Mouse (Mus musculus): Measurements from ENCODE around the gene Slc16a10. TPM values are rescaled to one million over a fixed set of nuclear protein-coding genes. Genes with fewer than 3 reads are reported as not detected.
A peak's percentile ranks its signal among the peaks of the same experiment; 100 is the strongest.

Gene Slc16a10
- polyA plus RNA-seq (2011; ENCODE audit: insufficient read depth, insufficient read length, low read depth, missing spikeins): 4.7 and 5.4 TPM in 2 replicates

GRCm38 (mm10) chr10:40141864-40142523 lies at the start of gene Slc16a10:
TSS of gene Slc16a10 (minus strand) at chr10:40142258.
- H3K27me3 ChIP-seq (ENCODE audit: control insufficient read depth, insufficient read depth, low read length, poor library complexity, severe bottlenecking): no peaks in the 10 kb centered on the region
- peak within 1 kb of the TSS; percentile 66 for H3K4me3 ChIP-seq (ENCODE audit: low read depth, low read length)
- peak within 1 kb of the TSS; percentile 53 for H3K9ac ChIP-seq (ENCODE audit: low read depth, poor library complexity, severe bottlenecking)
- no peaks in the 10 kb centered on the region for H3K9me3 ChIP-seq (replicated peaks; ENCODE audit: control insufficient read depth, insufficient read depth, low read length, poor library complexity, severe bottlenecking)
- peak; percentile 12 for TF ChIP-seq POLR2A (IDR thresholded peaks at IDR 0.05; ENCODE audit: insufficient read depth, low read length)
- TF ChIP-seq CTCF (IDR thresholded peaks at IDR 0.05; ENCODE audit: low read depth, low read length): no peak
- no peak for TF ChIP-seq EP300 (IDR thresholded peaks at IDR 0.05; ENCODE audit: insufficient read depth, low read depth, low read length)
- H3K4me1 ChIP-seq (ENCODE audit: control insufficient read depth, insufficient read depth, low read length): no peaks in the 10 kb centered on the region
- no peak within 1 kb of the TSS for H3K27ac ChIP-seq (ENCODE audit: insufficient read depth, low read length)
- no peaks in the 10 kb centered on the region for H3K36me3 ChIP-seq (ENCODE audit: control insufficient read depth, insufficient read depth, low read length, poor library complexity, severe bottlenecking)

GRCm38 (mm10) chr10:40191338-40191979 lies 49.4 kb upstream of the Slc16a10 start:
- H3K27ac ChIP-seq (ENCODE audit: insufficient read depth, low read length): no peak overlapping the region
- H3K9me3 ChIP-seq (replicated peaks; ENCODE audit: control insufficient read depth, insufficient read depth, low read length, poor library complexity, severe bottlenecking): no peaks in the 10 kb centered on the region
- H3K36me3 ChIP-seq (ENCODE audit: control insufficient read depth, insufficient read depth, low read length, poor library complexity, severe bottlenecking): no peaks in the 10 kb centered on the region
- no peak overlapping the region for H3K9ac ChIP-seq (ENCODE audit: low read depth, poor library complexity, severe bottlenecking)
- no peaks in the 10 kb centered on the region for H3K27me3 ChIP-seq (ENCODE audit: control insufficient read depth, insufficient read depth, low read length, poor library complexity, severe bottlenecking)
- H3K4me3 ChIP-seq (ENCODE audit: low read depth, low read length): no peak overlapping the region
- no peaks in the 10 kb centered on the region for H3K4me1 ChIP-seq (ENCODE audit: control insufficient read depth, insufficient read depth, low read length)
- TF ChIP-seq POLR2A (IDR thresholded peaks at IDR 0.05; ENCODE audit: insufficient read depth, low read length) (no peak), EP300 (IDR thresholded peaks at IDR 0.05; ENCODE audit: insufficient read depth, low read depth, low read length) (no peak), CTCF (IDR thresholded peaks at IDR 0.05; ENCODE audit: low read depth, low read length) (no peak)

GRCm38 (mm10) chr10:40190871-40191270 lies 48.8 kb upstream of the Slc16a10 start:
- H3K36me3 ChIP-seq (ENCODE audit: control insufficient read depth, insufficient read depth, low read length, poor library complexity, severe bottlenecking): no peaks in the 10 kb centered on the region
- no peaks in the 10 kb centered on the region for H3K27me3 ChIP-seq (ENCODE audit: control insufficient read depth, insufficient read depth, low read length, poor library complexity, severe bottlenecking)
- no peak for TF ChIP-seq EP300 (IDR thresholded peaks at IDR 0.05; ENCODE audit: insufficient read depth, low read depth, low read length)
- no peak for TF ChIP-seq POLR2A (IDR thresholded peaks at IDR 0.05; ENCODE audit: insufficient read depth, low read length)
- no peak for TF ChIP-seq CTCF (IDR thresholded peaks at IDR 0.05; ENCODE audit: low read depth, low read length)
- H3K4me1 ChIP-seq (ENCODE audit: control insufficient read depth, insufficient read depth, low read length): no peaks in the 10 kb centered on the region
- no peak overlapping the region for H3K9ac ChIP-seq (ENCODE audit: low read depth, poor library complexity, severe bottlenecking)
- no peaks in the 10 kb centered on the region for H3K9me3 ChIP-seq (replicated peaks; ENCODE audit: control insufficient read depth, insufficient read depth, low read length, poor library complexity, severe bottlenecking)
- H3K4me3 ChIP-seq (ENCODE audit: low read depth, low read length): no peak overlapping the region
- H3K27ac ChIP-seq (ENCODE audit: insufficient read depth, low read length): no peak overlapping the region

GRCm38 (mm10) chr10:40189689-40190088 lies 47.6 kb upstream of the Slc16a10 start:
- TF ChIP-seq EP300 (IDR thresholded peaks at IDR 0.05; ENCODE audit: insufficient read depth, low read depth, low read length): no peak
- Histone ChIP-seq H3K36me3 (ENCODE audit: control insufficient read depth, insufficient read depth, low read length, poor library complexity, severe bottlenecking) (no peaks in the 10 kb centered on the region), H3K4me3 (ENCODE audit: low read depth, low read length) (no peak overlapping the region), H3K9ac (ENCODE audit: low read depth, poor library complexity, severe bottlenecking) (no peak overlapping the region), H3K27ac (ENCODE audit: insufficient read depth, low read length) (no peak overlapping the region), H3K9me3 (replicated peaks; ENCODE audit: control insufficient read depth, insufficient read depth, low read length, poor library complexity, severe bottlenecking) (no peaks in the 10 kb centered on the region), H3K27me3 (ENCODE audit: control insufficient read depth, insufficient read depth, low read length, poor library complexity, severe bottlenecking) (no peaks in the 10 kb centered on the region), H3K4me1 (ENCODE audit: control insufficient read depth, insufficient read depth, low read length) (no peaks in the 10 kb centered on the region)

- Histone ChIP-seq H3K36me3 (ENCODE audit: control insufficient read depth, insufficient read depth, low read length, poor library complexity, severe bottlenecking) (no peaks in the 10 kb centered on the region), H3K9me3 (replicated peaks; ENCODE audit: control insufficient read depth, insufficient read depth, low read length, poor library complexity, severe bottlenecking) (no peaks in the 10 kb centered on the region), H3K4me3 (ENCODE audit: low read depth, low read length) (no peak overlapping the region), H3K9ac (ENCODE audit: low read depth, poor library complexity, severe bottlenecking) (no peak overlapping the region), H3K27me3 (ENCODE audit: control insufficient read depth, insufficient read depth, low read length, poor library complexity, severe bottlenecking) (no peaks in the 10 kb centered on the region), H3K4me1 (ENCODE audit: control insufficient read depth, insufficient read depth, low read length) (no peaks in the 10 kb centered on the region), H3K27ac (ENCODE audit: insufficient read depth, low read length) (no peak overlapping the region)
- TF ChIP-seq CTCF (IDR thresholded peaks at IDR 0.05; ENCODE audit: low read depth, low read length): no peak
- no peak for TF ChIP-seq EP300 (IDR thresholded peaks at IDR 0.05; ENCODE audit: insufficient read depth, low read depth, low read length)
- TF ChIP-seq POLR2A (IDR thresholded peaks at IDR 0.05; ENCODE audit: insufficient read depth, low read length): no peak
Observed at GRCm38 (mm10) chr10:40188831-40189230, 46.8 kb upstream of the Slc16a10 start.

GRCm38 (mm10) chr10:40185956-40186355 lies 43.9 kb upstream of the Slc16a10 start:
- Histone ChIP-seq H3K36me3 (ENCODE audit: control insufficient read depth, insufficient read depth, low read length, poor library complexity, severe bottlenecking) (no peaks in the 10 kb centered on the region), H3K4me1 (ENCODE audit: control insufficient read depth, insufficient read depth, low read length) (no peaks in the 10 kb centered on the region), H3K9ac (ENCODE audit: low read depth, poor library complexity, severe bottlenecking) (no peak overlapping the region), H3K27ac (ENCODE audit: insufficient read depth, low read length) (no peak overlapping the region), H3K27me3 (ENCODE audit: control insufficient read depth, insufficient read depth, low read length, poor library complexity, severe bottlenecking) (no peaks in the 10 kb centered on the region), H3K9me3 (replicated peaks; ENCODE audit: control insufficient read depth, insufficient read depth, low read length, poor library complexity, severe bottlenecking) (no peaks in the 10 kb centered on the region), H3K4me3 (ENCODE audit: low read depth, low read length) (no peak overlapping the region)
- TF ChIP-seq POLR2A (IDR thresholded peaks at IDR 0.05; ENCODE audit: insufficient read depth, low read length) (no peak), CTCF (IDR thresholded peaks at IDR 0.05; ENCODE audit: low read depth, low read length) (no peak), EP300 (IDR thresholded peaks at IDR 0.05; ENCODE audit: insufficient read depth, low read depth, low read length) (no peak)

Data from ES-Bruce4 (cell line).